Mouse (Mus musculus) E14TG2a.4 (cell line): ENCODE data around the gene Snx32.

Source experiments
- H3K27me3 ChIP-seq: 2 replicates; pipeline ENCODE4 v1.6.1; 2014; ENCODE audit warnings: low read length, control low read depth; ENCODE audit not compliant: insufficient read depth
- H3K36me3 ChIP-seq: 2 replicates; pipeline ENCODE4 v1.6.1; 2014; ENCODE audit warnings: low read length, control low read depth; ENCODE audit not compliant: insufficient read depth
- H3K4me1 ChIP-seq: replicated peaks from 2 replicates; pipeline ENCODE4 v1.6.1; 2014; ENCODE audit warnings: low read depth, low read length, control low read depth
- H3K4me3 ChIP-seq: replicated peaks from 2 replicates; pipeline ENCODE4 v1.5.1; 2014; ENCODE audit warnings: mild to moderate bottlenecking, low read length
- H3K9me3 ChIP-seq: 2 replicates; pipeline ENCODE4 v1.6.1; 2014; ENCODE audit warnings: low read length, control low read depth
- CTCF ChIP-seq: conservative IDR thresholded peaks from 2 replicates; pipeline ENCODE4 v1.5.1; 2014; ENCODE audit warnings: low read length
- NANOG ChIP-seq: IDR thresholded peaks from 2 replicates; pipeline ENCODE4 v1.6.1; 2014; ENCODE audit warnings: borderline replicate concordance, low read length, mixed read lengths
- POU5F1 ChIP-seq: IDR thresholded peaks from 2 replicates; pipeline ENCODE4 v1.6.1; 2014; ENCODE audit warnings: low read length, borderline replicate concordance

Gene Snx32

GRCm38 (mm10) chr19:5447515-5448353, 62.6 kb downstream of the Snx32 start, which contains the start of gene Fosl1:
Fosl1 (plus strand) TSS chr19:5447547.
- peak within 1 kb of the TSS; percentile 83 for H3K4me3 ChIP-seq
- peaks cover 30% of the 10 kb centered on the region for H3K4me1 ChIP-seq
- TF ChIP-seq NANOG (no peak), CTCF (no peak), POU5F1 (no peak)
- H3K9me3 ChIP-seq: no peaks in the 10 kb centered on the region
- peaks cover 6% of the 10 kb centered on the region; the same call in 1 of the 2 replicates for H3K36me3 ChIP-seq
- H3K27me3 ChIP-seq: peaks cover 73% of the 10 kb centered on the region

DNA sequence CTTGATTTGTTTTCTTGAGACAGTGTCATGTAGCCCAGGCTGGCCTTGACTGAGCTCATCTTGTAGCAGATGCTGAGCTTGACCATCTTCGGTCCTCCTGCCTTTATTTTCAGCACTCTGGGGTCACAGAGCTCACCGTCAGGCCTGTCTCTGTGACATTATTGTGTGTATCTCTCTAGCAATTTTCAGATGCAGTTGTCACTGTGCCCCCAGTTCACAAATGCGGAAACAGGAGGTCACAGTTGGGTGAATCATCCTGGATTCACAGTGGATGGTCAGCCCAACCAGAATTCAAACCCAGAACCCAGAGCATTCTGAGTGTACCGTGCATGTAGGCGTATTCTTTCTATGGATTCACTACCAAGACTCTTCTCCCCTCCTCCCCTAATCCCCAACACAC, 64.6 kb downstream of the Snx32 start:
- TF ChIP-seq POU5F1: no peak
- TF ChIP-seq NANOG: no peak
- TF ChIP-seq CTCF: no peak
- H3K4me3 ChIP-seq: no peak overlapping the region
- H3K9me3 ChIP-seq: no peaks in the 10 kb centered on the region
- H3K36me3 ChIP-seq: no peaks in the 10 kb centered on the region
- peaks cover 26% of the 10 kb centered on the region for H3K4me1 ChIP-seq
- H3K27me3 ChIP-seq: peaks cover 65% of the 10 kb centered on the region

GRCm38 (mm10) chr19:5444954-5445353, 65.4 kb downstream of the Snx32 start:
- peaks cover 6% of the 10 kb centered on the region for H3K9me3 ChIP-seq
- peaks cover 26% of the 10 kb centered on the region for H3K4me1 ChIP-seq
- H3K4me3 ChIP-seq: no peak overlapping the region
- peaks cover 57% of the 10 kb centered on the region for H3K27me3 ChIP-seq
- no peaks in the 10 kb centered on the region for H3K36me3 ChIP-seq
- no peak for TF ChIP-seq POU5F1
- no peak for TF ChIP-seq NANOG
- no peak for TF ChIP-seq CTCF

DNA sequence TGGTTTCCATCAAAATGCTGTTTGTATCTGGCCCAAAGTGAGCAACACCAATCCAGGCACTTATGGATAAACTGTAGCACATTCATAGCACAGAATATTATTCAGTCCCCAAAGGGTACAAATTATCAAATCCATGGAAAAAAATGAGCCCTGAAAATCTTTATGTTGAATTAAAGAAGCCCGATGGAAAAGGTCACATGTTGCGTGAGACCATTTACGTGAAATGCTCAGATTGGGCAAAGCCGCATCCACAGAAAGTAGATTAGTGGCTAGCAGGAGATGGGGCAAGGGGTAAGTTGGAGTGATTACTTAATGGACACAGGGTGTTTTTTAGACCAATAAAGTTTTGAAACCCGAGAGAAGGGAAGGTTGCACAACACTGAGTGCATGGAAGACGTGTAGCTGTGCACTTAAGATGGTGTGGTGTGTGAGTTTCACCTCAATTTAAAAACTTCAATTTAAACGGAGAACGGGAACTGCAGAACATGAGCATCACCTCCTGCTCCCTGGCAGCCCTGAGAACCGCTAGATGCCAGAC, 65.9 kb downstream of the Snx32 start:
- Histone ChIP-seq H3K36me3 (no peaks in the 10 kb centered on the region), H3K9me3 (peaks cover 6% of the 10 kb centered on the region), H3K27me3 (peaks cover 52% of the 10 kb centered on the region), H3K4me3 (no peak overlapping the region), H3K4me1 (peaks cover 26% of the 10 kb centered on the region)
- TF ChIP-seq CTCF (no peak), NANOG (no peak), POU5F1 (no peak)
